Mouse (Mus musculus) MEL (cell line): ENCODE results near the gene Sik3. TPM values are rescaled to one million over a fixed set of nuclear protein-coding genes. Genes with fewer than 3 reads are reported as not detected.

Experiments used
- DNase-seq: peaks from one replicate; pipeline ENCODE4 v3.0.0; 2011; ENCODE audit warnings: low read depth, low spot score
- H3K27ac ChIP-seq: 2 replicates; pipeline ENCODE4 v1.5.1; 2012; ENCODE audit warnings: low read depth, mild to moderate bottlenecking, control low read depth, low read length, moderate library complexity; ENCODE audit not compliant: control insufficient read depth
- H3K27me3 ChIP-seq, 2 experiments: fragments of 150-350 bp in 1 of 2; sonication (generic) in 1 of 2; 2 replicates each; pipeline ENCODE4 v1.6.1; 2012; ENCODE audit warnings: low read length in 2 of 2, mild to moderate bottlenecking in 2 of 2, improper control_type of control experiment in 1 of 2, moderate library complexity in 1 of 2; ENCODE audit not compliant: insufficient read depth in 2 of 2, control insufficient read depth in 1 of 2
- H3K36me3 ChIP-seq, 2 experiments: 2 replicates each; pipeline ENCODE4 v1.6.1; 2012 to 2014; ENCODE audit warnings: low read length in 2 of 2, improper control_type of control experiment in 1 of 2, inconsistent platforms in 1 of 2, mild to moderate bottlenecking in 1 of 2; ENCODE audit not compliant: insufficient read depth in 2 of 2, control insufficient read depth in 1 of 2
- H3K4me1 ChIP-seq, 2 experiments: fragments of 150-350 bp in 1 of 2; sonication (generic) in 1 of 2; 2 replicates each; pipeline ENCODE4 v1.6.1; 2012; ENCODE audit warnings: low read length in 2 of 2, improper control_type of control experiment in 1 of 2, mild to moderate bottlenecking in 1 of 2; ENCODE audit not compliant: insufficient read depth in 2 of 2, control insufficient read depth in 1 of 2
- H3K4me3 ChIP-seq, 2 experiments: fragments of 150-350 bp in 1 of 2; sonication (generic) in 1 of 2; 2 replicates each; pipeline ENCODE4 v1.5.1; 2012; ENCODE audit warnings: low read depth in 2 of 2, low read length in 2 of 2, mild to moderate bottlenecking in 2 of 2, moderate library complexity in 2 of 2, control low read depth in 1 of 2, improper control_type of control experiment in 1 of 2; ENCODE audit not compliant: control insufficient read depth in 1 of 2, insufficient read depth in 1 of 2
- H3K79me2 ChIP-seq: 2 replicates; pipeline ENCODE4 v1.6.1; 2012; ENCODE audit warnings: mild to moderate bottlenecking, low read length, moderate library complexity; ENCODE audit not compliant: control insufficient read depth, poor library complexity, insufficient read depth
- H3K9ac ChIP-seq: 2 replicates; pipeline ENCODE4 v1.6.1; 2012; ENCODE audit warnings: low read depth, mild to moderate bottlenecking, control low read depth, low read length, moderate library complexity; ENCODE audit not compliant: control insufficient read depth, poor library complexity, severe bottlenecking
- H3K9me3 ChIP-seq: fragments of 150-350 bp; sonication (generic); replicated peaks from 2 replicates; pipeline ENCODE4 v1.6.1; 2012; ENCODE audit warnings: mild to moderate bottlenecking, low read length, improper control_type of control experiment, moderate library complexity; ENCODE audit not compliant: insufficient read depth
- CHD1 ChIP-seq: IDR thresholded peaks from 2 replicates; pipeline ENCODE4 v1.6.1; 2012; ENCODE audit warnings: low read depth, mild to moderate bottlenecking, inconsistent platforms, low read length, improper control_type of control experiment
- CTCF ChIP-seq, 3 experiments: IDR thresholded peaks in 2 of 3; conservative IDR thresholded peaks in 1 of 3; 2 replicates each; pipeline ENCODE4 v1.5.1; 2011 to 2012; ENCODE audit warnings: low read length in 3 of 3, low read depth in 2 of 3, mild to moderate bottlenecking in 2 of 3, improper control_type of control experiment in 1 of 3, inconsistent platforms in 1 of 3, mixed read lengths in 1 of 3, moderate library complexity in 1 of 3; ENCODE audit not compliant: control insufficient read depth in 1 of 3, insufficient read depth in 1 of 3, poor library complexity in 1 of 3, severe bottlenecking in 1 of 3
- ELF1 ChIP-seq: IDR thresholded peaks from 2 replicates; pipeline ENCODE4 v1.6.1; 2014; ENCODE audit warnings: low read depth, mild to moderate bottlenecking, inconsistent platforms, low read length, improper control_type of control experiment, moderate library complexity
- ETS1 ChIP-seq: IDR thresholded peaks from 2 replicates; pipeline ENCODE4 v1.6.1; 2012; ENCODE audit warnings: low read depth, mild to moderate bottlenecking, inconsistent platforms, low read length, improper control_type of control experiment, moderate library complexity
- GABPA ChIP-seq: IDR thresholded peaks from 2 replicates; pipeline ENCODE4 v1.6.1; 2012; ENCODE audit warnings: low read depth, mild to moderate bottlenecking, inconsistent platforms, low read length, improper control_type of control experiment, moderate library complexity
- HCFC1 ChIP-seq: IDR thresholded peaks from 2 replicates; pipeline ENCODE4 v1.6.1; 2012; ENCODE audit warnings: low read depth, mild to moderate bottlenecking, inconsistent platforms, low read length, improper control_type of control experiment, moderate library complexity
- JUND ChIP-seq: IDR thresholded peaks from 2 replicates; pipeline ENCODE4 v1.6.1; 2011; ENCODE audit warnings: low read depth, mild to moderate bottlenecking, improper control_type of control experiment, low read length
- KAT2A ChIP-seq: conservative IDR thresholded peaks from 2 replicates; pipeline ENCODE4 v1.6.1; 2012; ENCODE audit warnings: low read depth, low read length, improper control_type of control experiment, inconsistent platforms
- MAFK ChIP-seq: IDR thresholded peaks from 2 replicates; pipeline ENCODE4 v1.6.1; 2011; ENCODE audit warnings: low read depth, mild to moderate bottlenecking, low read length, improper control_type of control experiment, borderline replicate concordance
- MAX ChIP-seq: IDR thresholded peaks from 2 replicates; pipeline ENCODE4 v1.6.1; 2011; ENCODE audit warnings: low read length, improper control_type of control experiment
- MAZ ChIP-seq: IDR thresholded peaks from 2 replicates; pipeline ENCODE4 v1.6.1; 2012; ENCODE audit warnings: low read depth, mild to moderate bottlenecking, inconsistent platforms, low read length, improper control_type of control experiment
- MYB ChIP-seq: IDR thresholded peaks from 2 replicates; pipeline ENCODE4 v1.6.1; 2011; ENCODE audit warnings: mild to moderate bottlenecking, low read depth, low read length, improper control_type of control experiment
- MYC ChIP-seq: IDR thresholded peaks from 2 replicates; pipeline ENCODE4 v1.6.1; 2011; ENCODE audit warnings: low read depth, mild to moderate bottlenecking, low read length, improper control_type of control experiment, moderate library complexity
- NELFE ChIP-seq: IDR thresholded peaks from 2 replicates; pipeline ENCODE4 v1.6.1; 2011; ENCODE audit warnings: low read depth, low read length, improper control_type of control experiment
- POLR2AphosphoS2 ChIP-seq: IDR thresholded peaks from 2 replicates; pipeline ENCODE4 v1.6.1; 2011; ENCODE audit warnings: low read length, improper control_type of control experiment
- POLR2AphosphoS5 ChIP-seq: IDR thresholded peaks from 2 replicates; pipeline ENCODE4 v1.6.1; 2012; ENCODE audit warnings: low read depth, borderline replicate concordance, mild to moderate bottlenecking, inconsistent platforms, low read length, moderate library complexity, mixed read lengths
- RAD21 ChIP-seq: IDR thresholded peaks from 2 replicates; pipeline ENCODE4 v1.6.1; 2011; ENCODE audit warnings: mild to moderate bottlenecking, low read depth, low read length, improper control_type of control experiment
- SIN3A ChIP-seq: IDR thresholded peaks from 2 replicates; pipeline ENCODE4 v1.6.1; 2012; ENCODE audit warnings: low read length, improper control_type of control experiment, inconsistent platforms
- SMC3 ChIP-seq: IDR thresholded peaks from 2 replicates; pipeline ENCODE4 v1.6.1; 2011; ENCODE audit warnings: low read depth, low read length, improper control_type of control experiment
- TAL1 ChIP-seq: IDR thresholded peaks from 2 replicates; pipeline ENCODE4 v1.6.1; 2012; ENCODE audit warnings: mild to moderate bottlenecking, inconsistent platforms, low read length, moderate library complexity, mixed read lengths
- TBP ChIP-seq: IDR thresholded peaks from 2 replicates; pipeline ENCODE4 v1.8.0; 2011; ENCODE audit warnings: low read depth, low read length, improper control_type of control experiment
- USF1 ChIP-seq: IDR thresholded peaks from 2 replicates; pipeline ENCODE4 v1.6.1; 2014; ENCODE audit warnings: low read depth, mild to moderate bottlenecking, inconsistent platforms, low read length, improper control_type of control experiment, moderate library complexity
- USF2 ChIP-seq, 2 experiments: IDR thresholded peaks; 2 replicates each; pipeline ENCODE4 v1.6.1; 2011 to 2012; ENCODE audit warnings: improper control_type of control experiment in 2 of 2, low read length in 2 of 2, borderline replicate concordance in 1 of 2, inconsistent platforms in 1 of 2, low read depth in 1 of 2, mild to moderate bottlenecking in 1 of 2; ENCODE audit not compliant: insufficient read depth in 1 of 2
- ZC3H11A ChIP-seq: IDR thresholded peaks from 2 replicates; pipeline ENCODE4 v1.6.1; 2012; ENCODE audit warnings: low read depth, mild to moderate bottlenecking, inconsistent platforms, low read length, improper control_type of control experiment
- ZNF384 ChIP-seq: IDR thresholded peaks from 2 replicates; pipeline ENCODE4 v1.6.1; 2012; ENCODE audit warnings: low read depth, mild to moderate bottlenecking, inconsistent platforms, low read length, improper control_type of control experiment
- polyA plus RNA-seq, 2 experiments: library from polyadenylated mRNA; stranded (reverse) in 1 of 2; unstranded in 1 of 2; fragments of >175 nt in 1 of 2; fragments of >200 nt in 1 of 2; gene quantifications; 2 replicates each; pipeline versions ENCODE4 v1.2.1 to v1.2.4; 2012; ENCODE audit warnings: low replicate concordance in 2 of 2, low read depth in 1 of 2; ENCODE audit not compliant: insufficient read length in 2 of 2, insufficient read depth in 1 of 2, missing spikeins in 1 of 2
- total RNA-seq: library from RNA; depleted of rRNA; stranded (reverse); fragments of 300-350 nt; gene quantifications from 2 replicates; pipeline ENCODE4 v1.2.3, GENCODE M21; 2012

The Sik3 gene
- total and polyA plus RNA-seq, 3 experiments = 78.7 to 111 TPM; not detected in 1

DNA sequence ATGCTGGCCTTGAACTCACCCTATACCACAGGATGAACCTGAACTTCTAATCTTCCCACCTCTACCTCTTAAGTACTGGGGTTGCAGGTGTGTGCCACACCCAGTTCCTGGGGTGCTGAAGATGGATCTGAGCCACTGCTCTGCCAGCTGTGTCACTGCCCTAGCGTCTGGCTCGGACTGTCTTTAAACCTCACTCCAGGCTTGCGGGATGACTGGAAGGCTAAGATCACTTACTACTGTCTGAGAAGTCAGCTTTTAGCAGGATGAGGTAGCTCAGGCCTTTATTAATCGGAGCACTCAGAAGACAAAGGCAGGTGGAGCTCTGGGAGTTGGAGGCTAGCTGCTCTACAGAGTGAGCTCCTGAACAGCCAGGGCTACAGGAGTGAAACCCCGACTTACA lies 17.6 kb downstream of the Sik3 start:
- Histone ChIP-seq H3K79me2 (peaks cover 68% of the 10 kb centered on the region), H3K4me3 (no peak overlapping the region), H3K9ac (no peak overlapping the region), H3K4me1 (peaks cover 9 to 11% of the 10 kb centered on the region in 2 experiments), H3K9me3 (no peaks in the 10 kb centered on the region), H3K36me3 (peaks cover 13% of the 10 kb centered on the region in 2 experiments), H3K27ac (no peak overlapping the region), H3K27me3 (no peaks in the 10 kb centered on the region)
- no peak for DNase-seq
- TF ChIP-seq HCFC1 (no peak), POLR2AphosphoS5 (no peak), TAL1 (no peak), NELFE (no peak), RAD21 (no peak), KAT2A (no peak), MAFK (no peak), POLR2AphosphoS2 (no peak), ETS1 (no peak), CTCF (IDR thresholded peaks at IDR 0.05 in 2 of 3, conservative IDR thresholded peaks at IDR 0.05 in 1 of 3; ENCODE audit: control insufficient read depth in 1 of 3, insufficient read depth in 1 of 3, low read depth in 2 of 3, low read length in 3 of 3, poor library complexity in 1 of 3, severe bottlenecking in 1 of 3) (no peak), CHD1 (no peak), USF1 (no peak), SIN3A (no peak), ZNF384 (no peak), ZC3H11A (no peak), JUND (no peak), ELF1 (no peak), TBP (no peak), GABPA (no peak), SMC3 (no peak)

- TF ChIP-seq MAZ (no peak), POLR2AphosphoS5 (no peak), MYB (no peak), MAX (no peak), ZC3H11A (no peak), CHD1 (no peak), USF2 (IDR thresholded peaks at IDR 0.05; ENCODE audit: borderline replicate concordance in 1 of 2, insufficient read depth in 1 of 2, low read depth in 1 of 2, low read length in 2 of 2) (no peak), MYC (no peak), MAFK (no peak)
- Histone ChIP-seq H3K27ac (no peak overlapping the region), H3K4me3 (no peak overlapping the region), H3K36me3 (peaks cover 13% of the 10 kb centered on the region in 2 experiments), H3K79me2 (peaks cover 71% of the 10 kb centered on the region), H3K27me3 (no peaks in the 10 kb centered on the region), H3K4me1 (peaks cover 9 to 11% of the 10 kb centered on the region in 2 experiments), H3K9ac (no peak overlapping the region), H3K9me3 (no peaks in the 10 kb centered on the region)
- no peak for DNase-seq
Observed at GRCm38 (mm10) chr9:46030968-46031367, 18.3 kb downstream of the Sik3 start.
